Mouse (Mus musculus) splenic B cell, adult 2 months (primary cell): ENCODE results near the gene Ncor2.
A peak's percentile ranks its signal among the peaks of the same experiment; 100 is the strongest.

Experiments
- DNase-seq: peaks from one replicate; pipeline ENCODE4 v3.0.0-alpha.2; 2011; ENCODE audit warnings: low read depth, low spot score
- H3K27me3 ChIP-seq: 2 replicates; pipeline ENCODE4 v1.6.1; 2012; ENCODE audit warnings: mild to moderate bottlenecking, low read length, moderate library complexity, mixed read lengths; ENCODE audit not compliant: control insufficient read depth, poor library complexity, insufficient read depth, severe bottlenecking
- H3K36me3 ChIP-seq: 2 replicates; pipeline ENCODE4 v1.6.1; 2012; ENCODE audit warnings: mild to moderate bottlenecking, low read length, moderate library complexity, mixed read lengths; ENCODE audit not compliant: control insufficient read depth, poor library complexity, insufficient read depth, severe bottlenecking

Gene Ncor2

DNA sequence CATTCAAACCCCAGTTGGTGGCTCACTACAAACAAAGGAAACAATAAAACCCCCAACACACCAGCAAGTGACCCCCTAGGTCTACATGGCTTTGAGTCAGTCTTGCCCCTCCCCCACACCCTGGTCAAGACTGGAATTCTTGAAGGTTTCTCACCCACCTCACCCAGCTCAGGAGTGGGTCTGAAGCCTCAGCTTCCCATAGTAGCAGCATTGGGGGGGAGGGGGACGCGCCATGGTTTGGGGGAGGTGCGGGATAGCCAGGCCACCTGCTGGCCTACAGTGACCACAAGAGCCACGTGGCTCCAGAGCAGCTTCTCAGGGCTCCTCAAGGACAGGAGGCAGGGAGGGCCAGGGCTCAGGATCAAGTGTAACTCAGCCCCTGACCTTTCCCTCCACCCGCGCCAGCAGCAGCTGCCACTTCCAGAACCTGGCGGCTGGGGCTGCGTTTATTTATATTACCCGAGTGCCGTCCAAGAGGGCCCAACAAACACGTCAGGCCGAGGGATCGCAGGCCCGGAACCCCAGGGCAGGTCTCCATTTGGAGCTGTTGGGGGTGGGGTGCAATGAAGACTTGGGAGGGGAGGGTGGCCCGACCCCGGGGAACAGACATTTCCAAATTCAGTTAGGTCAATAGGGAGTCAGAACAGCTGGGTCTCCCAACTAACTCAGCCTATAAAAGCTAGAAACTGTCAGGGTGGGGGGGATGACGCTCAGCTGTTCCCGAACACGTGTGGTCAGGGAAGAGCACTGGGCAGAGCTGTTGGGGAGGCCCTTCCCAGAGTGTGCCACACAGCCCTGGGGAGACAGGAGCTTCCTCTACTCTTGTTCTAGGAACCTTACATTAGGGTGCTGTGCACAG is 122.1 kb downstream of the Ncor2 start:
- Histone ChIP-seq H3K27me3 (no peaks in the 10 kb centered on the region), H3K36me3 (0 out of 2 replicates have a peak, but pooled peaks cover 2% of the 10 kb centered on the region)
- DNase-seq: no peak

- peak; percentile 40 for DNase-seq
- Histone ChIP-seq H3K27me3 (no peaks in the 10 kb centered on the region), H3K36me3 (no peaks in the 10 kb centered on the region)
These were observed 122.7 kb downstream of the Ncor2 start for GRCm38 (mm10) chr5:125056331-125056695.

- peak; percentile 56 for DNase-seq
- H3K36me3 ChIP-seq: no peaks in the 10 kb centered on the region
- H3K27me3 ChIP-seq: no peaks in the 10 kb centered on the region
These were observed 123.1 kb downstream of the Ncor2 start for GRCm38 (mm10) chr5:125055901-125056300.

DNA sequence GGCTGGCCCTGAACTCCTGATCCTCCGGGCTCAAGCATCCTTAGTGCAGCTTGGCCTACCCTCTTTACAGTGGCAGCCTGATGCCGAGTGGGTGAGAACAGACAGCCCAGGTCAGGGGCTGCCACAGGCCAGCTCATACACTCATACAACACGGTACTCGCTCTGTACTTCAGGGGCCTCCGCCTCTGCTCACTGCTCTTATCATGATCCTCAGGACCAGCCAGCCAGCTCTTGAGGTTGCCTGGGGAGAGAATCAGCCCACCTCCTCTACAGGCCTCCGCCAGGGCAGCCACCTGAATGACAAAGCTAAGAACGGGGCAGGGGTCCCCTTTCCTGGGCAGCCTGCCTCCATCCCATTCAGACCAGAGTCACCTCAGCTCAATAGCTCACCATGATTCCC is 125.4 kb downstream of the Ncor2 start:
- Histone ChIP-seq H3K27me3 (no peaks in the 10 kb centered on the region), H3K36me3 (peaks cover 3% of the 10 kb centered on the region; the same call in 1 of the 2 replicates)
- DNase-seq: no peak

- peak; percentile 97 for DNase-seq
- Histone ChIP-seq H3K36me3 (peaks cover 8% of the 10 kb centered on the region), H3K27me3 (no peaks in the 10 kb centered on the region)
These were observed 126.2 kb downstream of the Ncor2 start for GRCm38 (mm10) chr5:125052603-125053488.

- Histone ChIP-seq H3K27me3 (no peaks in the 10 kb centered on the region), H3K36me3 (peaks cover 10% of the 10 kb centered on the region)
- peak; percentile 80 for DNase-seq
These were observed 126.8 kb downstream of the Ncor2 start for GRCm38 (mm10) chr5:125052237-125052602.

DNA sequence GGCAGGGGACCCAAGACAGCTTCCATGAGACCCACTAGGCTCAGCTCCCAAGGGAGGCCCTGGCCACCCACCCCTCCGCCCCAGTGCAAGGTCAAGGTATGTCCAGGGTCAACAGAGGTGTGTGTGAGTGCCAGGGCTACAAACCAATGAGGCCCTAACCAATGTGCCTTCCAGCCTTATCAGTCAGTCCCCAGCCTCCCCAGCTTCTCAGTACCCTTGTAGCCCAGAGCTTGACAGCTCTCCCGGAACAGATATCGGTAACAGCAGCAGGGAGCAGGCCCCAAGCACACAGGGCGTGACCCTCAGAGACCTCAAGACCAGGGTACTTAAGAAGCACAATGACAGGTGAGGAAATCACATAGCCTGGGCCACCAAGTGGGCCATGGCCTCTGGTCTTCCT is 129.5 kb downstream of the Ncor2 start:
- DNase-seq: no peak
- H3K36me3 ChIP-seq: peaks cover 13% of the 10 kb centered on the region
- H3K27me3 ChIP-seq: no peaks in the 10 kb centered on the region

DNA sequence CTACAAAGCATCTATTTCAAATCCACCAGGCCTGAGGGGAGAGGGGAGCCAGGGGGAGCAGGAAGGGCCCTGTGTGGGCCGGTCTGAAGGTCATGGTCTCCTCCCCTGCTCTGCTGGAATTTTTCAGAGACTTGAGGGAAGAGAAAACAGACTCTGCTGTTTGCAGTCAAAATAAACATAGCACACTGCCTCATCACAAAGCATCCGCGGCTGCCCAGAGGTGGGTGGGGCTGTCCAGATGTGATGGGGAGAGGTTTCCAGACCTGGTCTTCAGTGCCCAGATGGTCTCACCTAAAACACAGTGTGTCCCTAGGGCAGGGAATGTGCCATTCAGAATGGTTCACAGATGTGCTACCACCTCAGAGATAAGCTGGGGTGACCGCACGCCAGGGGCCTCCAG is 132.6 kb downstream of the Ncor2 start:
- Histone ChIP-seq H3K36me3 (peaks cover 13% of the 10 kb centered on the region), H3K27me3 (no peaks in the 10 kb centered on the region)
- no peak for DNase-seq

DNA sequence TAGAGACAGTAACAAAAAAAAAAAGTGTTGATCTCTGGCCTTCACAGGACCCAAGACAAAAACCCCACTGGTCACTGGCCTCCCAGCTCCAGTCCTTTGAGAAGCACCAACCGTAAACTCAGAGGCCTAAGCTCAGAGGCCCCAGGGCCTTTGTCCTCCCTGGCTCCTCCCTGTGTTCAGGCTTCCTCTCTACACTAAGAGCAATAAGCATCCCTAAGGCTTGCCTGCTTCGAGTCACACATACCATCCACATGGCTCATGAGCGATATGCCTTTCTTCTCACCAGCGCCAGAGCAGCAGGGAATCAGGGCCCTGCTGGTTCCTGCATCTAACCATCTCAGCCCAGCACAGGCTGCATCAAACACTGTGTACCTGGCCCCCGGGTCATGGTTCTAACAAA is 133.8 kb downstream of the Ncor2 start:
- Histone ChIP-seq H3K27me3 (no peaks in the 10 kb centered on the region), H3K36me3 (peaks cover 13% of the 10 kb centered on the region)
- no peak for DNase-seq

- H3K27me3 ChIP-seq: no peaks in the 10 kb centered on the region
- peaks cover 10% of the 10 kb centered on the region for H3K36me3 ChIP-seq
These were observed 135.6 kb downstream of the Ncor2 start for GRCm38 (mm10) chr5:125043448-125043847.

DNA sequence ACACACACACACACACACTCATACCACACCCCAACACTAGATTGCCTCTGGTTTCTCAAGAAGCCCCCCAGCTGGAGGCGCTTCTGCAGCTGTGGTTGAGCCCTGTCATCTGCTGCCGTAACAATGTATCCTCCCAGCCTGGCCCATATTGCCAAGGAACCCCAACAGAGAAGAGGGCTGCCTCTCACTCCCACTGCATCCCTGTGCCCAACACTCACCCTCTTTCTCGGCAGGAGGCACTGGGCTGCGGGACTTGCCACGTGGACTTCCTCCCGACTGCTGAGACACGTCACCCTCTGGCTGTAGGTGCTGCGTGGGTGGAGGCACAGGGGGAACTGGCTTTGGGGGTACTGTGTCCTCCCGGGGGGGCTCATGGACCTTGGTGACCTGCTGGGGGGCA is 137.4 kb downstream of the Ncor2 start:
- DNase-seq: peak; percentile 26
- H3K36me3 ChIP-seq: peaks cover 2% of the 10 kb centered on the region
- no peaks in the 10 kb centered on the region for H3K27me3 ChIP-seq

More at GRCm38 (mm10) chr5:125043448-125043847, 135.6 kb downstream of the Ncor2 start:
- no peak for DNase-seq

GRCm38 (mm10) chr5:125040128-125040584 is 138.9 kb downstream of the Ncor2 start:
- Histone ChIP-seq H3K36me3 (no peaks in the 10 kb centered on the region; the same call in none of the 2 replicates), H3K27me3 (no peaks in the 10 kb centered on the region)
- DNase-seq: peak; percentile 72

GRCm38 (mm10) chr5:125039377-125040027 is 139.5 kb downstream of the Ncor2 start:
- no peaks in the 10 kb centered on the region; the same call in none of the 2 replicates for H3K36me3 ChIP-seq
- DNase-seq: no peak
- H3K27me3 ChIP-seq: no peaks in the 10 kb centered on the region

GRCm38 (mm10) chr5:125036483-125036882 is 142.5 kb downstream of the Ncor2 start:
- DNase-seq: no peak
- Histone ChIP-seq H3K36me3 (peaks cover 6% of the 10 kb centered on the region), H3K27me3 (no peaks in the 10 kb centered on the region)
